Mouse (Mus musculus) stomach, adult 2 months (tissue): ENCODE results near the gene Snx30. TPM values are rescaled to one million over a fixed set of nuclear protein-coding genes. Genes with fewer than 3 reads are reported as not detected.

Experiments
- polyA plus RNA-seq: library from polyadenylated mRNA; depleted of rRNA; stranded (reverse); fragments of >200 nt; gene quantifications from 2 replicates; pipeline ENCODE4 v1.2.3, GENCODE M21; 2012; rRNA removed

The Snx30 gene
- 0.45 and 1.6 TPM in 2 replicates for polyA plus RNA-seq

DNA sequence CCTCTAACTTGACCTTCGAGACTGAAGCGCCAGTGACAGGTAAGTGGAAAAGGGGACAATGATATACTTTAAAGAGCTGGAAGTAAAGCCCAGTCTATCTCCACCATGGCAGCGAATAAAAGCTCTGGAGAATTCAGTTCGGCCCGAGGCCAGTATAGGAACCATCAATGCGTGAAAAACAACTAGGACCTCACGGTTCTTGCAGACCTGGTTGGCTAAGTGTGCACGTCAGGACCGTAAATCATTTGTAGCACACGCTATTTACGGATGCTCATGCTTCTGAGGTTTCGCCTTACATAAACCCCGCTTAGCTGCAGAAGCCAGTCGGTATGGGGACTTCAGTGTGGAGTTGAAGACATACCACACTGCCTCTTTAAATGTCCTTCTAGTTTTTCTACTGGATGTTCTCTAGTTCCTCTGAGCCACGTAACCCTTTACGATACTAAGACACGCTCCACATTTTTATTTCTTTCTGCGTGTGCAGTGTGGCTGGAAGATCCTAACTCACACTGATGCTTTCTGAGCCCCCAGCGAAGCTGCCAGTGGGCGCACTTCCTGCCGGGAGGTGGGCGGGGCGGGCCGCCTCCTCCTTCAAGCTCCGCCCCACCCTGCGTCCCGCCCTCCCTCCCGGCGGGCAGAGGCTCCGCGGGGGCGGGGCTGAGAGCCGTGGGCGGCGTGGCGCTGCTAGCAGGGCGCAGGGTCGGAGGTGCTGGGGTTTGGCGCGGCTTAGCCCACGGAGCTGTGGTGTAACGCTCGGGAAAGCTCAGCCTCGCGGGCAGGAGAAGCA, at the start of gene Snx30:
Gene Snx30, plus strand, starts transcription at position 660 of the 787 bp plus-strand sequence.

DNA sequence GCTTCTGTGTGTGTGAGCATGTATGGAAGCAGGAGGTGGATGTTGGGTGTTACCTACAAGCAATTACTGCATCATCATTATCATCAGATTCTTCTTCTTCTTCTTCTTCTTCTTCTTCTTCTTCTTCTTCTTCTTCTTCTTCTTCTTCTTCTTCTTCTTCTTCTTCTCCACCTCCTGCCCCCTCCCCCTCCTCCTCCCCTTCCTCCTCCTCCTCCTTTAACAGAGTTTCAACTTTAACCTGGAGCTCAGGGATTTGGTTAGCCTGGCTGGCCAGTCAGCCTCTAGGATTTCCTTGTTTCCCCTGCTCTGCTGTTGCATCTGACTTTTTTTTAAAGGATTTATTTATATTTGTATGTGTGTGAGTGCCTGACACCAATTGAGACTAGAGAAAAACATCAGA, 4.2 kb upstream of the Snx30 start, which contains the start of gene Inip:
Gene Inip, minus strand, starts transcription at position 101 of the 400 bp plus-strand sequence.

DNA sequence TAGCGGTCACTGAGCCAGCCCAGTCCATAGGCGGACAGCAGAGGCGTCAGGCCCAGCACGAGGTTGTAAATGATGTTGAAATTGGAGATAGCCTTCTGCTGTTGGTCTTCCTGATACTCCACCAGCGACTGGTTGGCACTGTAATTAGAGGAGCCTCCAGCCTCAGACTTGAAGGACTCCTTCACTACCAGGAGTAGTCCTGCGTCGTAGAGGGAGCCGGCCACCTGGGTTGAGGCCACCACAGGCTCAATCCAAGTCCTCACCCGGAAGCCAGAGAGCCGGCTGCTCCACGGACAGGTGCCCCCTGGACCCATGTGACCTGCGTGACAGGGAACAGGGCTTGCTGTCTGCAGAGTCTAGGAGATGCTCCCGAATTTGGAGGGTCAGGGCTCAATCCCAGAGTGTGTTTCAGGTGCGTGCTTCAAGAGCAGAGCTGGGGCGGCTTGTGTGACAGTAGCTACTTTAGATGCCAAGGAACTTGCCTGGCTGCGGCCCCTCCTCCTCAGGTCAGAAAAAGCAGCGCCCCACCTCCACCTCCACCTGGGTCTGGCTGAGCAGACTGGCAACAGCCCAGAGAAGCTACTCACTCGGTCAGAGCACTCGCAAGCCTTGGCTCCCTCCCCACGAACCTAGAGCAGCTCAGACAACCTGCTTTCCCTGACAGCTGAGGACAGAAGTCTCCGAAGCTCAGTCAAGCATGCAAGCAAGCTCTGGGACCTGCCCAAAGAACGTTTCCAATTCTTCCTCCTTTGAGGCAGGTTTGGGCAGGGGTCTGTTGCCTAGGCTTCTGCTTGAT, 109.2 kb downstream of the Snx30 start, which contains the start of gene Slc46a2:
Gene Slc46a2, minus strand, starts transcription at position 449 of the 796 bp plus-strand sequence.

Other genes with a start within 250 kb of the Snx30 start
- gene Hsdl2, start 224.3 kb upstream of the Snx30 start, polyA plus RNA-seq: 2.7 and 4.4 TPM in 2 replicates
- gene E130308A19Rik, start 179.6 kb upstream of the Snx30 start, polyA plus RNA-seq: 1.8 and 2.4 TPM in 2 replicates
- gene Inip, start 4.3 kb upstream of the Snx30 start, polyA plus RNA-seq: 2.3 and 2.4 TPM in 2 replicates
- 2.0 and 5.6 TPM in 2 replicates for gene Slc46a2, start 109.2 kb downstream of the Snx30 start, polyA plus RNA-seq
- gene Mup4, start 154.9 kb downstream of the Snx30 start, polyA plus RNA-seq: not detected in 2 replicates
- not detected in 2 replicates for gene Mup6, start 158.5 kb downstream of the Snx30 start, polyA plus RNA-seq